Mouse (Mus musculus): ENCODE data around the gene Stk40. TPM values are rescaled to one million over a fixed set of nuclear protein-coding genes. Genes with fewer than 3 reads are reported as not detected.

Gene Stk40
- polyA plus RNA-seq (2016; fragmentation: Nextera tagmentation; extraction: Ambion mirVana) = 48.8 and 49.0 TPM in 2 replicates

DNA sequence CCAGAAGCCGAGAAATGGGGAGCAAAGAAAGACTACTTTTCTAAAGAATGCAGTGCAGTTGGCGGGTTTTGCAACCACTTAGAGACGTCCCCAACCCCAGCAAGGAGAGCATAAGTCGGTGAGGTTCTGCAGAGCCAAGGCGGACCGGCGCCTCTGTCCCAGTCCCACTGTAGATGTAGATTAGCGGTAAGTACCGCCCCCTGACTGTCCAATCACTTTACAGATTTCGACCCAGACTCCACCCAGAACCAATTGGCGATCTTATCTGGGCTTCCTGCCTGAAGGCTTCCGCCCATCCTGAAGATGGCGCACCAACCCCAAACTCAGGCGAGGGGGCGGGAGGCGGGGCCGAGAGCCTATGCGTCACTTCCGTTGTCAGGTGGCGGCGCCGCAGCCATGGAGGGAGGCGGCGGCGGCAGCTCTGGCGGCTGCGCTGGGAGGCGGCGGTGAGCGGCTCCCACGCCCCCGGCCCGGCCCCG, at the start of gene Stk40:
Gene Stk40, plus strand, starts transcription at position 368 of the 479 bp plus-strand sequence.
- Histone ChIP-seq H3K9ac (replicated peaks) (peak within 1 kb of the TSS; percentile 75), H3K4me1 (peaks cover 39% of the 10 kb centered on the region), H3K36me3 (peaks cover 6% of the 10 kb centered on the region), H3K4me2 (replicated peaks) (peak within 1 kb of the TSS; percentile 85), H3K9me3 (no peaks in the 10 kb centered on the region), H3K27me3 (no peaks in the 10 kb centered on the region), H3K27ac (replicated peaks) (peak within 1 kb of the TSS; percentile 85), H3K4me3 (peak within 1 kb of the TSS; percentile 71)
- ATAC-seq (ENCODE audit: low FRiP score, low read depth) = peak; percentile 95
- under 1% methylated on average over 34 of the region's 34 CpGs for WGBS

DNA sequence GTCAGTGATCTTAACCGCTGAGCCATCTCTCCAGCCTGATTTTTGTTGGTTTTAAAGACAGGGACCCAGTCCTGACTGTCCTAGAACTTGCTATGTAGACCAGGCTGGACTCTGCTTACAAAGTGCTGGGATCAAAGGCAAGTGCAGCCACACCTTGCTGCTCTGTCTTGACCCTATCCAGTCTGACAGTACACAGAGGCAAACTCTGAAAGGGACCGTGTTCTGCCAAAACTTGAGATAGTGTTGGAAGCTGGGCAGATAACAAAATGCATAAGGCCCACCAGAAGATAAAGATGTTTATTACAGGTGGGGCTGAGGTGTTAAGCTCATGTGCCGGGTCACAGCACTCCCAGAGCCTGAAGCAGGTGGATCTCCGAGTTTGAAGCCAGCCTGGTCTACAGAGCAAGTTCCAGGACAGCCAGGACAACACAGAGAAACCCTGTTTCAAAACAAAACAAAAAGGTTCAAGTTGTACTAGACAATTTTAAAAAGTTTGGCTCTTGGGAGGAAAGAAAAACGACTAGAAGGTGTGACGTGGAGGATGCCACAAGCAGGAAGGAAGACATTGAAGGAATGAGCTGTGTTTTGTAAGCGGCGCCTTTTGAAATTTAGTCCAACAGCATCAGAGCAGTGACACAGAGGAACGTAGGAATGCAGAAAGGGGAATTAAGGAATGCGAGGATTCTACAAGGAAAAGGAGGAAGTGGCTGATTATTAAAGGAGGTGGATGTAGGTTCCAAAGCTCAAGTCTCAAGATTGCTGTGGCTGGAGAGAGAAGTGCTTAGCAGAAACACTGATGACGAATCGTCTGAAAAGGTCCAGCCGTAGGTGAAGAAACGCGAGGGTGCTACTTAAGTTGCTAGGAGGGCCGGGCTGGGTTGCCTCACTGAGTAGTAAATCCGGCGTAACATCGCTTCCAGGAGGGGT, 46.3 kb upstream of the Stk40 start:
- peak overlapping the region; percentile 68 for H3K27ac ChIP-seq (replicated peaks)
- peak overlapping the region; percentile 79 for H3K4me2 ChIP-seq (replicated peaks)
- peak overlapping the region; percentile 69 for H3K9ac ChIP-seq (replicated peaks)
- peaks cover 18% of the 10 kb centered on the region for H3K4me1 ChIP-seq
- H3K36me3 ChIP-seq = peaks cover 38% of the 10 kb centered on the region
- peak overlapping the region; percentile 56 for H3K4me3 ChIP-seq
- no peaks in the 10 kb centered on the region for H3K27me3 ChIP-seq
- H3K9me3 ChIP-seq = no peaks in the 10 kb centered on the region
- 16% methylated on average over 19 of the region's 19 CpGs for WGBS
- ATAC-seq (ENCODE audit: low FRiP score, low read depth) = no peak

DNA sequence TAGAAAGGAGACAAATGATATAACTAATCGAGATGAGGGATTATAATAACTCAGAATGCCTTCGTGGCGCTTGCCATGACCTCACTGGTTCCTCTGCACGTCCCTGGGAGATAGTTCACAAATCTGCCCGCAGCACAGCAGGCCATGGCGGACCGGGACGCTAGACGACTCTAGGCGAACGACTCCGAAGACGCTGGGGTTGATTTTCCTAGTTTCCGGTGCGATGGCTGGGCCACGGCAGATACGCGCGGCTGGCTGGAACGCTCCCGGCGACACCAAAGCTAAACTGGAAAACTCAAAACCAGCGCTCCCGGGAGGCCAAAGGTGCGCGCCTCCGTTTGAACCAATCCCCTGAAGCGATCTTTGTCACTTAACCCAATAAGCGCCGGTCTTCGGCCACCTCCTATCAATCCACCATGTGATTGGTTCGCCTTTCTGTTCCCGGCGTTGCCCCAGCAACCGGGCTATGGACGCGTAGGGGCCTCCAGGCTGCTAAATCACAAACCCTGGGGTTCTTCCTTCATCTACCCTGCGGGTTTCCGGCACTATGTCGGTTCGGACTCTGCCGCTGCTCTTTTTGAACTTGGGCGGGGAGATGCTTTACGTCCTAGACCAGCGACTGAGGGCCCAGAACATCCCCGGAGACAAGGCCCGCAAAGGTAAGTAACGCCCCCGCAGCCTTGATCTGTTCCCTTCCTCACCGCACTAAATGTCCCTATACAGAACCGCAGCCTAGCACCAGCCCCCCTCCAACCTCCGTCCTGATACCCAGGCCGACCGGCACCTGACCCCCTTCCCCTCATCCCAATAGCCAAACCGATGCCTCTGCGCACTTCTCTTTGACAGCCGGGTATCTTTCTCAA, 45.4 kb upstream of the Stk40 start, which contains the start of gene Oscp1:
Gene Oscp1, plus strand, starts transcription at position 432 of the 863 bp plus-strand sequence.
- peak within 1 kb of the TSS; percentile 68 for H3K27ac ChIP-seq (replicated peaks)
- H3K4me1 ChIP-seq = peaks cover 18% of the 10 kb centered on the region
- ATAC-seq (ENCODE audit: low FRiP score, low read depth) = peak; percentile 98
- peak within 1 kb of the TSS; percentile 69 for H3K9ac ChIP-seq (replicated peaks)
- peak within 1 kb of the TSS; percentile 79 for H3K4me2 ChIP-seq (replicated peaks)
- under 1% methylated on average over 57 of the region's 57 CpGs for WGBS
- H3K9me3 ChIP-seq = no peaks in the 10 kb centered on the region
- peaks cover 31% of the 10 kb centered on the region for H3K36me3 ChIP-seq
- no peaks in the 10 kb centered on the region for H3K27me3 ChIP-seq
- peak within 1 kb of the TSS; percentile 56 for H3K4me3 ChIP-seq

GRCm38 (mm10) chr4:126058997-126059362, 44.8 kb upstream of the Stk40 start:
- H3K4me2 ChIP-seq (replicated peaks) = peak overlapping the region; percentile 79
- H3K4me1 ChIP-seq = peaks cover 18% of the 10 kb centered on the region
- H3K9ac ChIP-seq (replicated peaks) = peak overlapping the region; percentile 69
- 34% methylated on average over 9 of the region's 9 CpGs for WGBS
- no peaks in the 10 kb centered on the region for H3K27me3 ChIP-seq
- H3K4me3 ChIP-seq = peak overlapping the region; percentile 56
- no peak for ATAC-seq (ENCODE audit: low FRiP score, low read depth)
- peaks cover 25% of the 10 kb centered on the region for H3K36me3 ChIP-seq
- no peaks in the 10 kb centered on the region for H3K9me3 ChIP-seq
- no peak overlapping the region for H3K27ac ChIP-seq (replicated peaks)

GRCm38 (mm10) chr4:126062856-126063255, 40.9 kb upstream of the Stk40 start:
- Histone ChIP-seq H3K4me2 (replicated peaks) (no peak overlapping the region), H3K4me1 (peaks cover 10% of the 10 kb centered on the region), H3K9me3 (no peaks in the 10 kb centered on the region), H3K9ac (replicated peaks) (no peak overlapping the region), H3K27ac (replicated peaks) (no peak overlapping the region), H3K27me3 (no peaks in the 10 kb centered on the region), H3K4me3 (no peak overlapping the region), H3K36me3 (no peaks in the 10 kb centered on the region)
- ATAC-seq (ENCODE audit: low FRiP score, low read depth) = no peak
- WGBS = 17% methylated on average over 1 of the region's 1 CpGs

DNA sequence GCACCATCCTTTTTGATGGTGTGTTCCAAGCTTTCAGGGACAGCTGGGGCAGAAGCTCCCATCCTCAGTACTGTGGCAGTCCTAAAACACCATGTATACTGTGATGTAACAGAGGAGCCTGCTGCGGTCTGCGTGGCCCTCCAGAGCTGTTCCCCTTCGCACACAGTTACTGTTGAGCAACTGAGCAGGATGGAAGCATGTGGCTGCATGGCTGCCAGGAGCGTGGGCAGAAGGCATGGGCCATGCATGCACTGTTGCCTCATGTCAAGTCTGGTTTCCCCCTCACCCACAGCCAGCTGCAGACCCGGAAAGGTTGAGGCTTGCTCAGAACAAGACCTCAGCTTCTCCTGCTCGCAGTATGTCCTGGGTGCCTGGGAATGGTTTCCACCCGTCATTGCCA, 38.5 kb upstream of the Stk40 start:
- 91% methylated on average over 7 of the region's 7 CpGs for WGBS

GRCm38 (mm10) chr4:126067401-126068077, 36.2 kb upstream of the Stk40 start:
- H3K4me3 ChIP-seq = no peak overlapping the region
- WGBS = 79% methylated on average over 15 of the region's 15 CpGs
- H3K4me2 ChIP-seq (replicated peaks) = no peak overlapping the region
- H3K36me3 ChIP-seq = no peaks in the 10 kb centered on the region
- no peak overlapping the region for H3K9ac ChIP-seq (replicated peaks)
- H3K9me3 ChIP-seq = no peaks in the 10 kb centered on the region
- no peaks in the 10 kb centered on the region for H3K4me1 ChIP-seq
- no peak overlapping the region for H3K27ac ChIP-seq (replicated peaks)
- no peaks in the 10 kb centered on the region for H3K27me3 ChIP-seq
- no peak for ATAC-seq (ENCODE audit: low FRiP score, low read depth)

More for the DNA sequence above, 38.5 kb upstream of the Stk40 start:
- Histone ChIP-seq H3K27ac (replicated peaks) (no peak overlapping the region), H3K4me3 (no peak overlapping the region), H3K9me3 (no peaks in the 10 kb centered on the region), H3K4me2 (replicated peaks) (no peak overlapping the region), H3K36me3 (no peaks in the 10 kb centered on the region), H3K27me3 (no peaks in the 10 kb centered on the region), H3K9ac (replicated peaks) (no peak overlapping the region), H3K4me1 (no peaks in the 10 kb centered on the region)
- ATAC-seq (ENCODE audit: low FRiP score, low read depth) = no peak

DNA sequence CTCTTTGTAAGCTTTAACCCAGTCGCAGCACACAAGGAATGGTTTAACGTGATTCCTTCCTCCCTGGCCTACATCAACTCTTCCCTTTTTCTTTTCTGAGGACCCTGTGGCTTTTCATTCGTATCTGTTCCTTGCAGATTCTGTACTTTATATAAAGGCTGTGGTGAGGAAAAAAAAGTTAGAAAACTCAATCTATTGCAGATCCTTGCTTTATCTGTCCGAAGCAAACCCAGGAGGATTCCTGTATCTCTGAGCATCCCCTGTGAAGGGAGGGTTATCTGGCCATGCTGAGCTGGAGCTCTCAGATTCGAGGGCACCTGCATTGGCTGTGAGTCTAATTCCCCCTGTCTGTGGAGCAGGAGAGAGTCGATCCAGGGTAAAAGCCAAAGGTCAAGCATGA, 34.9 kb upstream of the Stk40 start:
- Histone ChIP-seq H3K4me1 (no peaks in the 10 kb centered on the region), H3K36me3 (no peaks in the 10 kb centered on the region), H3K9me3 (no peaks in the 10 kb centered on the region), H3K9ac (replicated peaks) (no peak overlapping the region), H3K4me3 (no peak overlapping the region), H3K27ac (replicated peaks) (no peak overlapping the region), H3K4me2 (replicated peaks) (no peak overlapping the region), H3K27me3 (no peaks in the 10 kb centered on the region)
- no peak for ATAC-seq (ENCODE audit: low FRiP score, low read depth)
- 92% methylated on average over 6 of the region's 6 CpGs for WGBS

DNA sequence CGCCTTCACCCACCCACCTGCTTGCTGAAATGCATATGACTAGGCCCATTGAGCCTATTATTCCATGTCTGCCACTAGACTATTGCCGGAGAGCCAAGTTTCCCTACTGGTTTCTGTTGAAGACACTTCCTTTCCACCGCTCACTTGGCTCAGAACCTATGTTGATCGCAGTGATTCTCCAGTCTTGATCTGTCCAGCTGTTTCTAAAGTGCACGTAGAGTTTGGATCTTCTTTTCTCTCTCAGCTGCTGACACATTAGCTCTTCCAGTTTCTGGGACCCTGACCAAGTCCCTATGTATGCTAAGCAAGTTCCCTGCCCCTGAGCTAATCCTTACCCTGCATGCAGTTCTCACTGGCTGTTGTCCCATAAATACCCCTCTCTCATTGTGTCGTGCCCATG, 25.9 kb upstream of the Stk40 start:
- H3K27ac ChIP-seq (replicated peaks) = no peak overlapping the region
- no peak overlapping the region for H3K4me2 ChIP-seq (replicated peaks)
- 84% methylated on average over 6 of the region's 6 CpGs for WGBS
- no peak for ATAC-seq (ENCODE audit: low FRiP score, low read depth)
- H3K4me1 ChIP-seq = no peaks in the 10 kb centered on the region
- H3K27me3 ChIP-seq = no peaks in the 10 kb centered on the region
- H3K4me3 ChIP-seq = no peak overlapping the region
- no peaks in the 10 kb centered on the region for H3K9me3 ChIP-seq
- H3K36me3 ChIP-seq = peaks cover 7% of the 10 kb centered on the region; the same call in 1 of the 2 replicates
- H3K9ac ChIP-seq (replicated peaks) = no peak overlapping the region

DNA sequence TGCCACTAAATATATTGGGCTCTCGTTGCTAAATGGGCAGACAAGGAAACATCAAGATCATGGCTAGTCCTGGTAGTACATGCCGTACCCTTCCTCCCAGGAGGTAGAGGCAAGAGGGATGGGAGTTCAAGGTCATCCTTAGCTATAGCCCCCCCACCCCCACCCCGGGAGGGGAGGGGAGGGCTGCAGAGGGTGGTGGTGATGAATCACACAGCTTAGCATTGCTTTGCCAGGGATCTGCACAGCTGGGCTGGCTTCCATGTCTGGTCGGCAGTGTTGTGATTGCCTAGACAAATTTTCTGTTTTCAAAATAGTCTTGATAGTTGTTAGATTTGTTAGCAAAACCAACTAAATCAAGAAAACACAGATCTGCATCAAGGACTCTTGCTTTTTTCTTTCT, 24.5 kb upstream of the Stk40 start:
- Histone ChIP-seq H3K4me3 (no peak overlapping the region), H3K4me2 (replicated peaks) (no peak overlapping the region), H3K27ac (replicated peaks) (no peak overlapping the region), H3K9ac (replicated peaks) (no peak overlapping the region), H3K27me3 (no peaks in the 10 kb centered on the region), H3K4me1 (no peaks in the 10 kb centered on the region), H3K9me3 (no peaks in the 10 kb centered on the region), H3K36me3 (peaks cover 12% of the 10 kb centered on the region; the same call in 1 of the 2 replicates)
- ATAC-seq (ENCODE audit: low FRiP score, low read depth) = no peak
- WGBS = 87% methylated on average over 4 of the region's 4 CpGs

- ATAC-seq (ENCODE audit: low FRiP score, low read depth) = no peak
- H3K9ac ChIP-seq (replicated peaks) = no peak overlapping the region
- 89% methylated on average over 1 of the region's 1 CpGs for WGBS
These were observed 22.2 kb upstream of the Stk40 start for GRCm38 (mm10) chr4:126081601-126082000.

More at GRCm38 (mm10) chr4:126081601-126082000, 22.2 kb upstream of the Stk40 start:
- no peaks in the 10 kb centered on the region for H3K27me3 ChIP-seq
- no peak overlapping the region for H3K27ac ChIP-seq (replicated peaks)
- H3K9me3 ChIP-seq = no peaks in the 10 kb centered on the region
- no peak overlapping the region for H3K4me3 ChIP-seq
- no peak overlapping the region for H3K4me2 ChIP-seq (replicated peaks)
- H3K4me1 ChIP-seq = no peaks in the 10 kb centered on the region
- H3K36me3 ChIP-seq = peaks cover 15% of the 10 kb centered on the region; the same call in 1 of the 2 replicates
